Mouse (Mus musculus) C2C12 (cell line): Measurements from ENCODE around the gene Hnrnpk.

Experiments
- CEBPB ChIP-seq: IDR thresholded peaks from one replicate; pipeline ENCODE4 v1.6.1; 2011; ENCODE audit warnings: low read depth, mild to moderate bottlenecking, control low read depth, moderate library complexity
- CTCF ChIP-seq: IDR thresholded peaks from one replicate; pipeline ENCODE4 v1.5.1; 2011; ENCODE audit not compliant: control insufficient read depth, insufficient read depth, insufficient read length
- MYOD1 ChIP-seq: IDR thresholded peaks from one replicate; pipeline ENCODE4 v1.6.1; 2011; ENCODE audit warnings: low read depth; ENCODE audit not compliant: control insufficient read depth, insufficient read length
- USF1 ChIP-seq: IDR thresholded peaks from one replicate; pipeline ENCODE4 v1.6.1; 2011; ENCODE audit warnings: low read depth, mild to moderate bottlenecking, control low read depth, moderate library complexity

DNA sequence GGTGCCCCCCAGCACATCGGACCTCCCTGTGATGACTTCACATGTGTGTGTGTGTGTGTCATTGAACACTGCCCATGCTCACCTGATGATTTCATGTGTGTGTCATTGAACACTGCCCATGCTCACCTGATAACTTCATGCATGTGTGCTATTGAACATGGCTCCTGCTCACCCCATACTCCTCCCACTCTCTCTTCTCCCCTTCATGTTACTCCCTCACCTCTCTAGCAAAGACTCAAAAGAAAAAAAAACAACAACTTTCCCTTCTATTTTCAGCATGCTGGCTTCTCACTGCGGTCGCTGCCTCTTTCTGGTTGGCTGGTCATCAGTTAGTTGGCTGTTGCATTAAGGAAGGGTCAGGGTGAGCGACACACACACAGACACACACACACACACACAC, 15.5 kb upstream of the Hnrnpk start:
- TF ChIP-seq CTCF (no peak), CEBPB (no peak), MYOD1 (no peak), USF1 (no peak)
